Mouse (Mus musculus) heart, adult 2 months (tissue): ENCODE measurements around the gene Ifi211.
"Not testable (repeated sequence)": the region's sequence is repeated elsewhere in the genome, so short reads cannot be mapped to it uniquely, and the experiment has no call there.

Source experiments
- CTCF ChIP-seq: fragments of 200-600 bp; IDR thresholded peaks from 2 replicates; pipeline ENCODE4 v1.8.1; 2022; ENCODE audit warnings: antibody characterized with exemption, mild to moderate bottlenecking, moderate library complexity
- EP300 ChIP-seq: fragments of 200-500 bp; IDR thresholded peaks from 2 replicates; pipeline ENCODE4 v1.6.1; 2011; ENCODE audit warnings: low read depth, low read length, control low read depth; ENCODE audit not compliant: insufficient read depth
- POLR2A ChIP-seq: fragments of 200-500 bp; IDR thresholded peaks from 2 replicates; pipeline ENCODE4 v1.6.1; 2011; ENCODE audit warnings: mild to moderate bottlenecking, low read depth, low read length, control low read depth; ENCODE audit not compliant: insufficient read depth

GRCm38 (mm10) chr1:173913256-173913791 lies 478 bp upstream of the Ifi211 start:
- TF ChIP-seq POLR2A, CTCF, EP300: not testable (repeated sequence)
